Mouse (Mus musculus): ENCODE data around the gene Cbfa2t3.

DNA sequence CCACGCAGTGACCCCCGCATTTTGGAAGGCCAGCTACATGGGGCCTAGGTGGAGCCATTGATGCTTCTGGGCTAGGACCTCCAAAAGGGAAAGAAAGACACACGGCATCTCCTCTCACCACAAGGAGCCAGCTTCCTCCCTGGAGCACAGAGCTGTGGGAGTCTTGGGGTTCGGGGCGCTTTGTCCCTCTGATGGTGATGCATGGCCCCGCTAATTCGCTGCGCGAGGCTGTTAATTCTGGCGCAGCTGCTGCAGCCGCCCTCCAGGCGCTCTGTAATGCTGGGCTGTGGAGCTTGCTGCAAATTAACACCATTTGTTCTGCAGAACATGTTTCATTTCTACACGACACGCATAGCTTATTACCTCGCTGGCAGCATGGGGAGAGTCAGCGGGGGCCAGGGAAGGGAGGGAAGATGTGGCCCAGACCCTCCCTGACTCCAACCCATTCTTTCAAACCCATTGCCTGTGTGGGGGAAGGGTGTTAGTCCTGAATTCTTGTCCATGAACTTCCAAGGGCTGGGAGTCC, 46.9 kb upstream of the Cbfa2t3 start:
- TF ChIP-seq POLR2A (IDR thresholded peaks at IDR 0.05; ENCODE audit: extremely low read depth, insufficient read depth, low read length) (no peak), CTCF (IDR thresholded peaks at IDR 0.05; ENCODE audit: low read depth, low read length) (no peak)

All from liver, adult 2 months (tissue).